Comparison of ENCODE assay signal across 14 mouse cellular contexts in the genomic region with DNA sequence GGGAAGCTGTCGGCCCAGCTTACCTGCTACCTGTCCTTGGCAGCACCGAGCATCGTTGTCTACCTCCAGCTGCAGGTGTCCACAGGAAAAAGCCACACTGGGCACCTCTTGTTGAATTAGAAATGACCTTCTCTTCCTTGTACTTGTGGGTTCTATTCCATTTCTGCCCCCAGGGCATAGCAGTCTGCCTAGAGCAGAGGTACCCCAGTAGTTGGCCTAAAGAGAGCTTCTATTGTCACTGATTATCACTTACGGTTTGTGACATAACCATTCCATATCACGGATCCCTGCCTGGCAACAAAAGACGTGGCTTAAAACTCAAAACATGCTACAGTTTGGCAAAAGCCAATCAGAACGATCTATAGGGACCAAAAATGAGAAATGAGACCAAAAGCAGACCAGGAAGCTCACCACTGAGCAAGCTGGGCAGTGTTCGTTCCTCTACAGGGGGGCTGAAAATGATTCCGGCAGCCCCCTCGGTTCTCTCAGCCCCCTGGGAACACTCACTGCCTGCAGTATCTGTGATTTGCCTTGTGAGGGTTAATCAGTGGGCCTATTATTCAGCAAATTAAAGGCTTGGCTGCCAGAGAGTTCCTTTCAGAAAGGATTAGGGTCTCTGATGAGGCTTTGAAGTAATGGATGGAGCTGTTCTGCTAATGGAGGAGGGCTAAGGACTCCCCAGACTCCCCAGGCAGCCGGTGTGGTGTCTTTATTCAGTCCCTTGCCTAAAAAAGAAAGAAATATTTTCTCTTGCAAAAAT.
DNase-seq lines count a peak whose midpoint lies in the region; ATAC-seq and TF ChIP-seq lines count a peak whose summit lies in the region.
"Had no signal": no experiment of that assay in that cellular context is flagged by ENCODE, and none has a peak within 500 bp of the region (broad histone marks: within the 10 kb centered on the region; RNA-seq: fewer than 3 reads in every experiment).

No protein-coding gene starts in this region.

- H3K36me3 ChIP-seq in forebrain, embryonic 14.5 days (ENCODE audit: control insufficient read depth, insufficient read depth, low read length) = no peaks in the 10 kb centered on the region
- no peaks in the 10 kb centered on the region for H3K36me3 ChIP-seq in midbrain, embryonic 11.5 days (ENCODE audit: control insufficient read depth, insufficient read depth, low read length)

- peaks cover 22% of the 10 kb centered on the region for H3K4me1 ChIP-seq in forebrain, embryonic 14.5 days (ENCODE audit: control insufficient read depth, insufficient read depth, low read length)
- H3K4me1 ChIP-seq in midbrain, embryonic 11.5 days (ENCODE audit: control insufficient read depth, insufficient read depth, low read length) = peaks cover 23% of the 10 kb centered on the region
- peaks cover 12% of the 10 kb centered on the region for H3K4me1 ChIP-seq in olfactory bulb, adult 2 months (ENCODE audit: control insufficient read depth, insufficient read depth, low read length)

- peak overlapping the region; percentile 91 for H3K27ac ChIP-seq in forebrain, embryonic 14.5 days (ENCODE audit: low read depth, low read length)
- H3K27ac ChIP-seq in midbrain, embryonic 11.5 days (ENCODE audit: low read depth, low read length) = peak overlapping the region; percentile 49
- H3K27ac ChIP-seq in olfactory bulb, adult 2 months (ENCODE audit: insufficient read depth, low read depth, low read length) = peak overlapping the region; percentile 67; the same call in 1 of the 2 replicates

- H3K9me3 ChIP-seq in forebrain, embryonic 14.5 days (replicated peaks; ENCODE audit: control insufficient read depth, low read length) = no peaks in the 10 kb centered on the region
- no peaks in the 10 kb centered on the region for H3K9me3 ChIP-seq in midbrain, embryonic 11.5 days (ENCODE audit: control insufficient read depth, low read length)

- DNase-seq in heart, adult 11 months = peak; percentile 42
- no peak for DNase-seq in heart, adult 8-10 months (ENCODE audit: low spot score)
- peak; percentile 92 for DNase-seq in forebrain, embryonic 14.5 days (ENCODE audit: low spot score)
- peak; percentile 86 for DNase-seq in midbrain, embryonic 11.5 days (ENCODE audit: low spot score, missing footprints)
- no peak for DNase-seq in kidney, adult 11 months
- DNase-seq in right cerebral cortex, postnatal 4 days = no peak
- DNase-seq: adrenal gland, postnatal 36 days; cerebellum, adult 11 months; heart, postnatal 14 days; spleen, adult 18-20 months had no signal

- H3K4me2 ChIP-seq in forebrain, embryonic 14.5 days (ENCODE audit: low read length) = peak overlapping the region; percentile 36
- peak overlapping the region; percentile 36 for H3K4me2 ChIP-seq in midbrain, embryonic 11.5 days
- H3K4me2 ChIP-seq: liver, embryonic 11.5 days had no signal

- TF ChIP-seq CTCF in olfactory bulb, adult 2 months (IDR thresholded peaks at IDR 0.05; ENCODE audit: insufficient read depth, low read depth, low read length) = no peak

- peak; percentile 92 for ATAC-seq in forebrain, embryonic 14.5 days
- peak; percentile 88 for ATAC-seq in midbrain, embryonic 11.5 days (ENCODE audit: low FRiP score)
- no peak for ATAC-seq in CD4-positive, CD25-positive, alpha-beta regulatory T cell, adult 4 months
- ATAC-seq: intestine, postnatal 0 days had no signal

- H3K27me3 ChIP-seq in forebrain, embryonic 14.5 days (replicated peaks; ENCODE audit: control insufficient read depth, insufficient read depth, low read length) = no peaks in the 10 kb centered on the region
- peaks cover 3% of the 10 kb centered on the region; the same call in 1 of the 2 replicates for H3K27me3 ChIP-seq in midbrain, embryonic 11.5 days (ENCODE audit: control insufficient read depth, insufficient read depth, low read length)

- 10% methylated on average over 11 of the region's 11 CpGs for WGBS in forebrain, embryonic 14.5 days
- 20% methylated on average over 11 of the region's 11 CpGs for WGBS in midbrain, embryonic 11.5 days
- WGBS in olfactory bulb, adult 2 months = 30% methylated on average over 11 of the region's 11 CpGs

- H3K4me3 ChIP-seq in forebrain, embryonic 14.5 days (ENCODE audit: low read depth, low read length) = no peak overlapping the region
- no peak overlapping the region for H3K4me3 ChIP-seq in midbrain, embryonic 11.5 days (ENCODE audit: low read depth, low read length)
- H3K4me3 ChIP-seq in olfactory bulb, adult 2 months (ENCODE audit: insufficient read depth, low read depth, low read length) = no peak overlapping the region

- peak overlapping the region; percentile 13 for H3K9ac ChIP-seq in forebrain, embryonic 14.5 days (ENCODE audit: low read length)
- peak overlapping the region; percentile 24; the same call in 1 of the 2 replicates for H3K9ac ChIP-seq in midbrain, embryonic 11.5 days (ENCODE audit: low read length)

- no peak for TF ChIP-seq POLR2A in olfactory bulb, adult 2 months (IDR thresholded peaks at IDR 0.05; ENCODE audit: insufficient read depth, low read depth, low read length)

Comparison
In these comparisons a context has a peak if more than half of its experiments do, and no peak if none do; other contexts are left out.
1. DNase-seq: peak in heart, adult 11 months (single experiment), forebrain, embryonic 14.5 days (single experiment) and midbrain, embryonic 11.5 days (single experiment); none in heart, adult 8-10 months (single experiment), kidney, adult 11 months (single experiment) and right cerebral cortex, postnatal 4 days (single experiment).
2. Peak in every context shown above with its lines, with median percentiles within 50 percentile points of each other: H3K27ac ChIP-seq.